In genomic region chr5:114100390-114101099, GRCm38 (mm10) we compare ENCODE assay signal across 8 mouse cellular contexts. TPM values are rescaled to one million over a fixed set of nuclear protein-coding genes. Genes with fewer than 3 reads are reported as not detected.
DNase-seq lines count a peak whose midpoint lies in the region; ATAC-seq and TF ChIP-seq lines count a peak whose summit lies in the region.

No protein-coding gene starts in this region.

- 3% methylated on average over 23 of the region's 64 CpGs for WGBS in embryonic facial prominence, embryonic 14.5 days
- whole genome bisulfite sequencing in intestine, postnatal 0 days = 3% methylated on average over 47 of the region's 64 CpGs
- 3% methylated on average over 38 of the region's 64 CpGs for WGBS in neural tube, embryonic 15.5 days

- peaks cover 26% of the 10 kb centered on the region for H3K4me1 ChIP-seq in E14TG2a.4 (replicated peaks; ENCODE audit: low read depth, low read length)
- peaks cover 12% of the 10 kb centered on the region for H3K4me1 ChIP-seq in embryonic facial prominence, embryonic 14.5 days (ENCODE audit: control insufficient read depth, insufficient read depth, low read length)
- 0 out of 2 replicates have a peak, but pooled peaks cover 3% of the 10 kb centered on the region for H3K4me1 ChIP-seq in intestine, postnatal 0 days (replicated peaks; ENCODE audit: control insufficient read depth, insufficient read depth, low read length)
- peaks cover 32% of the 10 kb centered on the region for H3K4me1 ChIP-seq in neural tube, embryonic 15.5 days

- no peak for TF ChIP-seq CTCF in E14TG2a.4 (conservative IDR thresholded peaks at IDR 0.05; ENCODE audit: low read length)
- TF ChIP-seq CTCF in intestine, postnatal 0 days (IDR thresholded peaks at IDR 0.05; ENCODE audit: low read depth) = no peak

- peaks cover 23% of the 10 kb centered on the region for H3K27me3 ChIP-seq in E14TG2a.4 (ENCODE audit: insufficient read depth, low read length)
- H3K27me3 ChIP-seq in embryonic facial prominence, embryonic 14.5 days (replicated peaks; ENCODE audit: control insufficient read depth, insufficient read depth, low read length) = no peaks in the 10 kb centered on the region
- H3K27me3 ChIP-seq in intestine, postnatal 0 days (replicated peaks; ENCODE audit: control insufficient read depth, insufficient read depth, low read length) = no peaks in the 10 kb centered on the region
- H3K27me3 ChIP-seq in neural tube, embryonic 15.5 days (replicated peaks) = 0 out of 2 replicates have a peak, but pooled peaks cover 4% of the 10 kb centered on the region

- ATAC-seq in embryonic facial prominence, embryonic 14.5 days (ENCODE audit: low read depth) = peak; percentile 70
- ATAC-seq in intestine, postnatal 0 days = peak; percentile 64
- ATAC-seq in neural tube, embryonic 15.5 days (ENCODE audit: low FRiP score) = peak; percentile 58

- DNase-seq in kidney, adult 11 months = peak; percentile 17
- DNase-seq in kidney, adult 18-20 months = no peak
- no peak for DNase-seq in embryonic facial prominence, embryonic 14.5 days (ENCODE audit: low spot score)
- DNase-seq in retina, embryonic 14.5 days (ENCODE audit: low spot score) = no peak
- no peak for DNase-seq in frontal cortex, adult 2 months (ENCODE audit: extremely low spot score in 1 of 2, low spot score in 1 of 2)

- peaks cover 21% of the 10 kb centered on the region for H3K36me3 ChIP-seq in E14TG2a.4 (ENCODE audit: insufficient read depth, low read length)
- peaks cover 33% of the 10 kb centered on the region for H3K36me3 ChIP-seq in embryonic facial prominence, embryonic 14.5 days (ENCODE audit: control insufficient read depth, insufficient read depth, low read length)
- peaks cover 24% of the 10 kb centered on the region for H3K36me3 ChIP-seq in intestine, postnatal 0 days (ENCODE audit: control insufficient read depth, insufficient read depth)
- peaks cover 18% of the 10 kb centered on the region for H3K36me3 ChIP-seq in neural tube, embryonic 15.5 days

- no peaks in the 10 kb centered on the region for H3K9me3 ChIP-seq in E14TG2a.4 (ENCODE audit: low read length)
- no peaks in the 10 kb centered on the region for H3K9me3 ChIP-seq in embryonic facial prominence, embryonic 14.5 days (ENCODE audit: control insufficient read depth, low read length)
- no peaks in the 10 kb centered on the region for H3K9me3 ChIP-seq in intestine, postnatal 0 days (ENCODE audit: control insufficient read depth)
- H3K9me3 ChIP-seq in neural tube, embryonic 15.5 days (replicated peaks) = no peaks in the 10 kb centered on the region

- H3K27ac ChIP-seq in embryonic facial prominence, embryonic 14.5 days (replicated peaks; ENCODE audit: low read depth, low read length) = peak overlapping the region; percentile 55
- peak overlapping the region; percentile 28; the same call in 1 of the 2 replicates for H3K27ac ChIP-seq in intestine, postnatal 0 days (ENCODE audit: low read depth, low read length)
- H3K27ac ChIP-seq in neural tube, embryonic 15.5 days (replicated peaks) = peak overlapping the region; percentile 83

- peak overlapping the region; percentile 98 for H3K4me2 ChIP-seq in embryonic facial prominence, embryonic 14.5 days (ENCODE audit: low read depth, low read length)
- H3K4me2 ChIP-seq in intestine, postnatal 0 days (replicated peaks; ENCODE audit: low read depth) = peak overlapping the region; percentile 95
- peak overlapping the region; percentile 97 for H3K4me2 ChIP-seq in neural tube, embryonic 15.5 days

- peak overlapping the region; percentile 90 for H3K4me3 ChIP-seq in E14TG2a.4 (replicated peaks; ENCODE audit: low read length)
- peak overlapping the region; percentile 97 for H3K4me3 ChIP-seq in embryonic facial prominence, embryonic 14.5 days (ENCODE audit: low read depth, low read length)
- peak overlapping the region; percentile 93 for H3K4me3 ChIP-seq in intestine, postnatal 0 days (ENCODE audit: low read depth, low read length)
- peak overlapping the region; percentile 61 for H3K4me3 ChIP-seq in neural tube, embryonic 15.5 days (replicated peaks)

- peak overlapping the region; percentile 94 for H3K9ac ChIP-seq in embryonic facial prominence, embryonic 14.5 days (ENCODE audit: low read depth, low read length)
- H3K9ac ChIP-seq in intestine, postnatal 0 days (ENCODE audit: low read depth, low read length) = peak overlapping the region; percentile 85
- peak overlapping the region; percentile 81 for H3K9ac ChIP-seq in neural tube, embryonic 15.5 days (replicated peaks)

RNA-seq across cellular contexts. Expression of gene Svop, which starts 9.2 kb away (rescaled TPM):
- polyA plus RNA-seq in embryonic facial prominence, embryonic 14.5 days (2014; fragmentation: Nextera tagmentation; extraction: Ambion mirVana) = 2.1 and 2.2 TPM in 2 replicates
- polyA plus RNA-seq in intestine, postnatal 0 days (2015; fragmentation: Nextera tagmentation; extraction: Ambion mirVana) = 1.4 and 1.5 TPM in 2 replicates
- 76.6 and 90.0 TPM in 2 replicates for polyA plus RNA-seq in neural tube, embryonic 15.5 days (2015; fragmentation: Nextera tagmentation; extraction: Ambion mirVana)
- polyA plus RNA-seq in frontal cortex, adult 2 months (2012; rRNA removed) = 105 and 113 TPM in 2 replicates

RNA-seq across cellular contexts. Expression of gene Alkbh2, which starts 27.5 kb away (rescaled TPM):
- polyA plus RNA-seq in embryonic facial prominence, embryonic 14.5 days (2014; fragmentation: Nextera tagmentation; extraction: Ambion mirVana) = 8.6 and 10.0 TPM in 2 replicates
- 6.9 and 7.8 TPM in 2 replicates for polyA plus RNA-seq in intestine, postnatal 0 days (2015; fragmentation: Nextera tagmentation; extraction: Ambion mirVana)
- polyA plus RNA-seq in neural tube, embryonic 15.5 days (2015; fragmentation: Nextera tagmentation; extraction: Ambion mirVana) = 6.2 and 7.8 TPM in 2 replicates
- 8.7 and 10.0 TPM in 2 replicates for polyA plus RNA-seq in frontal cortex, adult 2 months (2012; rRNA removed)

RNA-seq across cellular contexts. Expression of gene Ung, which starts 29.6 kb away (rescaled TPM):
- 20.4 and 22.7 TPM in 2 replicates for polyA plus RNA-seq in embryonic facial prominence, embryonic 14.5 days (2014; fragmentation: Nextera tagmentation; extraction: Ambion mirVana)
- polyA plus RNA-seq in intestine, postnatal 0 days (2015; fragmentation: Nextera tagmentation; extraction: Ambion mirVana) = 10.0 and 11.4 TPM in 2 replicates
- polyA plus RNA-seq in neural tube, embryonic 15.5 days (2015; fragmentation: Nextera tagmentation; extraction: Ambion mirVana) = 9.2 and 20.7 TPM in 2 replicates
- 5.4 and 5.9 TPM in 2 replicates for polyA plus RNA-seq in frontal cortex, adult 2 months (2012; rRNA removed)

RNA-seq across cellular contexts. Expression of gene Usp30, which starts 35.3 kb away (rescaled TPM):
- polyA plus RNA-seq in embryonic facial prominence, embryonic 14.5 days (2014; fragmentation: Nextera tagmentation; extraction: Ambion mirVana) = 10.1 and 11.3 TPM in 2 replicates
- 5.5 and 5.8 TPM in 2 replicates for polyA plus RNA-seq in intestine, postnatal 0 days (2015; fragmentation: Nextera tagmentation; extraction: Ambion mirVana)
- polyA plus RNA-seq in neural tube, embryonic 15.5 days (2015; fragmentation: Nextera tagmentation; extraction: Ambion mirVana) = 17.9 and 18.9 TPM in 2 replicates
- polyA plus RNA-seq in frontal cortex, adult 2 months (2012; rRNA removed) = 31.5 and 34.5 TPM in 2 replicates

RNA-seq across cellular contexts. Expression of gene Acacb, which starts 45.8 kb away (rescaled TPM):
- 2.3 and 2.4 TPM in 2 replicates for polyA plus RNA-seq in embryonic facial prominence, embryonic 14.5 days (2014; fragmentation: Nextera tagmentation; extraction: Ambion mirVana)
- 0.69 and 1.1 TPM in 2 replicates for polyA plus RNA-seq in intestine, postnatal 0 days (2015; fragmentation: Nextera tagmentation; extraction: Ambion mirVana)
- polyA plus RNA-seq in neural tube, embryonic 15.5 days (2015; fragmentation: Nextera tagmentation; extraction: Ambion mirVana) = 4.7 and 5.0 TPM in 2 replicates
- polyA plus RNA-seq in frontal cortex, adult 2 months (2012; rRNA removed) = 3.3 and 3.7 TPM in 2 replicates

Comparison
In these comparisons a context has a peak if more than half of its experiments do, and no peak if none do; other contexts are left out.
1. H3K27ac ChIP-seq: peak in every context shown above with its lines; median percentile 83 in neural tube, embryonic 15.5 days; 55 in embryonic facial prominence, embryonic 14.5 days; 28 in intestine, postnatal 0 days.
2. RNA of gene Svop, which starts 9.2 kb away (polyA plus RNA-seq): 105 to 113 TPM in frontal cortex, adult 2 months and 76.6 to 90.0 TPM in neural tube, embryonic 15.5 days; 2.1 to 2.2 TPM in embryonic facial prominence, embryonic 14.5 days and 1.4 to 1.5 TPM in intestine, postnatal 0 days; every median in the first group is over 10 times any median in the second.
3. Peak in every context shown above with its lines, with median percentiles within 50 percentile points of each other: H3K4me3 ChIP-seq, ATAC-seq, H3K4me2 ChIP-seq and H3K9ac ChIP-seq.